Mouse (Mus musculus): ENCODE measurements at regions not wholly inside any gene's neighbourhood (a gene's known extent, or its start where the extent isn't known, plus 50 kb on each side); places are given as distances from the start of the nearest gene placed in this dataset.

DNA sequence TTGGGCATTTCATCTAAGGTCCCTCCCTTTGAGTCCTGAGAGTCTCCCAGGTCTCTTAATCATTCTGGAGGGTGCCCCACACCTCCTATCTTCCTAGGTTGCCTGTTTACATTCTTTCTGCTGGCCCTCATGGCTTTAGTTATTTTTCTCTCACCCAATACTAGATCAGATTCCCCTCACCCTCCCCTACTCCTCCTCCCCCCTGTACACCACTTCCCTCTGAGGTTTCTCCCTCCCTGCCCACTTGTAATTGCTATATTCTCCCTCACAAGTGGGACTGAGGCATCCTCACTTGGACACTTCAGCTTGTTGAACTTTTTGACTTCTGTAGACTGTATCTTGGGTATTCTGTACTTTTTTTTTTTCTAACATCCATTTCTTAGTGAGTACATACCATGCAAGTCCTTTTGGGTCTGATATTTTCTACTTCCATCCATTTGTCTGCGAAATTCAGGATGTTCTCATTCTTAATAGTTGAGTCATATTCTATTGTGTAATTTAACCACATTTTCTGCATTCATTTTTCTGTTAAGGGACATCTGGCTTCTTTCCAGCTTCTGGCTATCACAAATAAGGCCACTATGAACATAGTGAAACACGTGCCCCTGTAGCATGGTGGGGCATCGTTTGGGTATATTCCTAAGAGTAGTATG lies 113.3 kb downstream of the 4931408C20Rik start:
- DNase-seq (ENCODE audit: extremely low spot score in 1 of 2, low spot score in 1 of 2): no peak

DNA sequence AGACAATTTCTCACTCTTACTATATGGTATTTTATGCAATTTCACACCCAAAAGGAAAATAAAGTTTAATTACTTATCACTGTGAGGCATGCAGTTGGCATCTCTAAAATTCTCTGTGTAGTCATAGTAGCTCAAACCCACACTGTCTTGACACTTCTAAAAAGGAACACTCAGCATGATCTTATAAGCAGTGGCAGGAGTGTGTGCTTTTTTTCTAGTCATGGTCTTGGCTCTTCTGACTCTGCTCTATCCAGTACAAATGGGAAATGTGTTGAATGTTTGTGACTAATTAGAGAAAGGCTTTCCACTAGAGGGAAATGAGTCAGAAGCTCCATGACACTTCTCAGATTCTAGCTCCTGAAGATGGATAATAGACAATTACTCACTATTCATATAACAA lies 127.8 kb downstream of the 4931408C20Rik start:
- peak; percentile 56 to 58 for DNase-seq (ENCODE audit: extremely low spot score in 1 of 2, low spot score in 1 of 2)

DNA sequence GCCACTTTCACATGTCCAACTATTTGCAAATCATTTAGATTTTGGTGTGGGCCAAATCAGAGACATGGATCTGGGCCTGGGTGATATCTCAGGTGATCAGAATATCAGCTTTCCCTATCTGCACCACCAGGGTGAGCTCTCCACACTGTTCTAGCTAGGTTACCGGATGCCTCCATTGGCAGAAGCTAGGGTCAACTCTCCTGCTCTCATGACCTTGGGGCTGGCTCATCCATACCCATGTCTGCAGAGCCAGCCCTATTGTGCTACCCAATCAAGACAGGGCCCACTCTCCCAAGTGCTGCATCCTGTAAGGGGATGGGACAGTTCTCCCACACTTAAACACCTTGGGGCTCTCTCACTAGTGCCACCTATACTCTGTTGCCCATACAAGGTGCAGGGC lies 162.7 kb downstream of the 4931408C20Rik start:
- DNase-seq (ENCODE audit: extremely low spot score in 1 of 2, low spot score in 1 of 2): no peak

DNA sequence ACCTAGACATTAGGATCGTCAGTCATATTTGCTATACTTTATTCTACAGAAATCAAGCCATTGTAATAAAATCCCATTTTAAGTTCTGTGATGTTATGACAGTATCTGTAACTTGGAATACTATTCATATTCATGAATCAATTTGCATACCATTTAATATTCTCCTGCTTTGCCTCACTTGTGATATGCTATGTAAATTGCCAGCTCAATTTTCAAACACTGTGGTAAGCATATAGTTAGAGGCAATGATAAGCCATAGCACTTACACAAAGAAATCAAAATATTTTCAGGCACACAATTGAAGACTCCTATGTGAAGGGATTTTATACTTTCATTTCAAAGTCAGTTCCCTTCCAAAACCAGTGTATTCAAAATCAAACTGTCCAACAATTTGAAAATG lies 175.9 kb downstream of the 4931408C20Rik start:
- no peak for DNase-seq (ENCODE audit: extremely low spot score in 1 of 2, low spot score in 1 of 2)

Measured in frontal cortex, adult 2 months (tissue).